Mouse (Mus musculus): ENCODE measurements at regions not wholly inside any gene's neighbourhood (a gene's known extent, or its start where the extent isn't known, plus 50 kb on each side); places are given as distances from the start of the nearest gene placed in this dataset.

DNA sequence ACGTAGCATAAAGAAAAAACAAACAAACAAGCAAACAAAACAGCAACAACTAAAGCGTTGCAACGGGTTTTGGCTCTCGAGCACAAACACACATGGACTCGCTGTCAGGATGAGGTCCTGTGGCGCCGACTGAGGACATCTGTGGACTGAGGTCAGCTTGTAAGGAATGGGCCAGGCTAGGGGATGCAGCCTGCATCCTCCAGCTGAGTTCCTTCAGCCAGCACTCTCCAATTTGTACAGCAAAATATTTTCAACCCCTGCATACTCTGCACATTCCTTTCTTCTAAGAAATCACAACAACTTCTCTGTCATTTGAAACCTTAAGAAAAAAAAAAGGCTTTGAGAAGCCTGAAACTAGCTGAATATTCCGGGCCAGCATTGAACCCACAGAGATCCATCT, 78.5 kb upstream of the Krr1 start:
- WGBS: 82% methylated on average over 8 of the region's 8 CpGs
- H3K4me1 ChIP-seq (ENCODE audit: insufficient read depth, low read length): no peaks in the 10 kb centered on the region
- H3K27me3 ChIP-seq (ENCODE audit: insufficient read depth, low read length): no peaks in the 10 kb centered on the region
- H3K4me2 ChIP-seq (ENCODE audit: low read depth, low read length, poor library complexity, severe bottlenecking): no peak overlapping the region
- H3K9ac ChIP-seq (replicated peaks; ENCODE audit: low read length, poor library complexity, severe bottlenecking): no peak overlapping the region
- H3K27ac ChIP-seq (ENCODE audit: low read depth, low read length): no peak overlapping the region
- H3K36me3 ChIP-seq (ENCODE audit: insufficient read depth, low read length): no peaks in the 10 kb centered on the region
- no peak for TF ChIP-seq CTCF (IDR thresholded peaks at IDR 0.05)
- ATAC-seq (ENCODE audit: low FRiP score) (no peak), DNase-seq (ENCODE audit: low spot score) (no peak)
- no peak overlapping the region for H3K4me3 ChIP-seq (ENCODE audit: low read depth, low read length)
- H3K9me3 ChIP-seq (ENCODE audit: low read length): no peaks in the 10 kb centered on the region

DNA sequence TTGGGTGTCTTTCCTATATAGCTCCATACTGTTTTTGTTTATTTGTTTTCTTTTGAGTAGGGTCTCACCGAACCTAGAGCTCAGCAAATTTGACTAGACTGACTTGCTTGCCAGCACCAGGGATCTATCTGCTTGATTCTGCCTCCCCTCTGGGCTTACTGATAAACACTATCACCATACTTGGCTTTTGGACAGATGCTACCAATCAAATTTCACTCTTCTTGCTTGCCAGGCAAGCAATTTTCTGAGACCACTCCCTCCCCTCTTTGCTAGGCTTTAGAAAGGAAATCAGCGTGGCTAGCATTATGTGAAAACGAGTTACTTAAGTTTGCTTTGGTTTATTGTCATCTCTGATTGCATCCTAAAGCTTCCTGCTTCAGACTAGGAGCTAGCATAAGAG, 75.1 kb upstream of the Krr1 start:
- H3K36me3 ChIP-seq (ENCODE audit: insufficient read depth, low read length): no peaks in the 10 kb centered on the region
- DNase-seq (ENCODE audit: low spot score) (no peak), ATAC-seq (ENCODE audit: low FRiP score) (no peak)
- H3K27ac ChIP-seq (ENCODE audit: low read depth, low read length): no peak overlapping the region
- no peak overlapping the region for H3K4me3 ChIP-seq (ENCODE audit: low read depth, low read length)
- H3K27me3 ChIP-seq (ENCODE audit: insufficient read depth, low read length): no peaks in the 10 kb centered on the region
- TF ChIP-seq CTCF (IDR thresholded peaks at IDR 0.05): no peak
- 70% methylated on average over 3 of the region's 3 CpGs for WGBS
- H3K9me3 ChIP-seq (ENCODE audit: low read length): no peaks in the 10 kb centered on the region
- no peak overlapping the region for H3K4me2 ChIP-seq (ENCODE audit: low read depth, low read length, poor library complexity, severe bottlenecking)
- no peaks in the 10 kb centered on the region; the same call in 1 of the 2 replicates for H3K4me1 ChIP-seq (ENCODE audit: insufficient read depth, low read length)
- H3K9ac ChIP-seq (replicated peaks; ENCODE audit: low read length, poor library complexity, severe bottlenecking): no peak overlapping the region

DNA sequence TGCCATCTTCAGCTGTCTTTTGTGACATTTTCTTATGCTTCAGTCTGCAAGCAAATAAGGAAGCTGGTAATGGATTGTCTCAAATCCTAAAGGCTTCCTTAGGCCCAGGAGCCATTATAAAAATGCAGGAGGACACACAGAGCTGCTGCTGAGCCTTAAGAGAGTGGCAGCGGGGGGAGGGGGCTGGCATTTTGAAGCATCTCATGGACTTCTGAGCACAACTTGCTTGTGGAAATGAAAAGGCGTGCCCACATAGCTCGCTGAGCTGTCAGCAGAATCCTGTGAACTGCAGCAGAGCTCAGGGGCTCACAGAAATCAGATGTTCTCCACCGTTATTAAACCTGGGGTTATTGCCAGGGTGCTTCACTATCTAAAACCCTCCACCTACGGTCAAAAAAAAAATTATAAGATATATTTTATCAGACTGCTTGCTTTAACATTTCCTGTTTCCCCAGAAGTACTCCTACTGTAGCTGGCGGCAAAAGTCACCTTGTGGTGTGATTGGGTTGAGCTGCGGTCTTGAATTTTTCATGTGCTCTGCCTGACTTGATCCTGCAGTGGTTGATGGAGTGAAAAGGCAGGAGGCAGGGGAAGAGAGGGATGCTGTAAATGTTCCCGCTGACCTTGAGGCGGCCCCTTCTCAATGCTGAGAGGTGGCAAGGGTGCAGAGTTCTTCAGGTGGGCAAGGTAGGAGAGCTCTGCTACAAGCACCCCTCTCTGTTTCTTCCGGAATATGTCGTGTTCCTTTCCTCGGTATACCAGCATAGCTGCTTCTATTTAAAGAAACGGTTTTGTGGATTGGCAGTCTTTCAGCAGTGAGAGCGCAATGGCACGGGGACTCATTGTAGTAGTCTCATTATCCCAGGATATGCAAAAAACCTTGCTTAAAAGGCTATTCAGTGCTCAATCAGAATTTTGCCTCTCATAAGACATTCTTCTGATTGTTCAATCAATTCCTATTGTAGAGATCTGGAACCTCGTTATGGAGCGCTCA, 71.4 kb upstream of the Krr1 start:
- TF ChIP-seq CTCF (IDR thresholded peaks at IDR 0.05): peak; percentile 12; the same call in 1 of the 2 replicates
- no peaks in the 10 kb centered on the region for H3K27me3 ChIP-seq (ENCODE audit: insufficient read depth, low read length)
- DNase-seq (ENCODE audit: low spot score) (peak; percentile 40), ATAC-seq (ENCODE audit: low FRiP score) (peak; percentile 66; the same call in 1 of the 2 replicates)
- H3K27ac ChIP-seq (ENCODE audit: low read depth, low read length): peak overlapping the region; percentile 34
- H3K36me3 ChIP-seq (ENCODE audit: insufficient read depth, low read length): no peaks in the 10 kb centered on the region
- no peak overlapping the region for H3K9ac ChIP-seq (replicated peaks; ENCODE audit: low read length, poor library complexity, severe bottlenecking)
- H3K4me1 ChIP-seq (ENCODE audit: insufficient read depth, low read length): no peaks in the 10 kb centered on the region; the same call in 1 of the 2 replicates
- H3K9me3 ChIP-seq (ENCODE audit: low read length): no peaks in the 10 kb centered on the region
- WGBS: 47% methylated on average over 17 of the region's 17 CpGs
- H3K4me2 ChIP-seq (ENCODE audit: low read depth, low read length, poor library complexity, severe bottlenecking): 0 out of 2 replicates have a peak overlapping the region, but pooled peaks have one; percentile 1
- no peak overlapping the region for H3K4me3 ChIP-seq (ENCODE audit: low read depth, low read length)

- no peaks in the 10 kb centered on the region; the same call in 1 of the 2 replicates for H3K4me1 ChIP-seq (ENCODE audit: insufficient read depth, low read length)
- WGBS: 94% methylated on average over 8 of the region's 8 CpGs
- DNase-seq (ENCODE audit: low spot score) (peak; percentile 39), ATAC-seq (ENCODE audit: low FRiP score) (no peak)
- H3K9me3 ChIP-seq (ENCODE audit: low read length): no peaks in the 10 kb centered on the region
- H3K4me3 ChIP-seq (ENCODE audit: low read depth, low read length): no peak overlapping the region
- no peak overlapping the region for H3K4me2 ChIP-seq (ENCODE audit: low read depth, low read length, poor library complexity, severe bottlenecking)
- no peaks in the 10 kb centered on the region for H3K27me3 ChIP-seq (ENCODE audit: insufficient read depth, low read length)
- no peaks in the 10 kb centered on the region for H3K36me3 ChIP-seq (ENCODE audit: insufficient read depth, low read length)
- no peak overlapping the region for H3K27ac ChIP-seq (ENCODE audit: low read depth, low read length)
- H3K9ac ChIP-seq (replicated peaks; ENCODE audit: low read length, poor library complexity, severe bottlenecking): no peak overlapping the region
- TF ChIP-seq CTCF (IDR thresholded peaks at IDR 0.05): no peak
Observed at GRCm38 (mm10) chr10:111903956-111904355, 68.5 kb upstream of the Krr1 start.

GRCm38 (mm10) chr10:111907836-111908235, 64.6 kb upstream of the Krr1 start:
- DNase-seq (ENCODE audit: low spot score) (no peak), ATAC-seq (ENCODE audit: low FRiP score) (no peak)
- Histone ChIP-seq H3K27ac (ENCODE audit: low read depth, low read length) (no peak overlapping the region), H3K27me3 (ENCODE audit: insufficient read depth, low read length) (no peaks in the 10 kb centered on the region), H3K4me3 (ENCODE audit: low read depth, low read length) (no peak overlapping the region), H3K4me2 (ENCODE audit: low read depth, low read length, poor library complexity, severe bottlenecking) (no peak overlapping the region), H3K9me3 (ENCODE audit: low read length) (no peaks in the 10 kb centered on the region), H3K9ac (replicated peaks; ENCODE audit: low read length, poor library complexity, severe bottlenecking) (no peak overlapping the region), H3K4me1 (ENCODE audit: insufficient read depth, low read length) (no peaks in the 10 kb centered on the region), H3K36me3 (ENCODE audit: insufficient read depth, low read length) (no peaks in the 10 kb centered on the region)
- 82% methylated on average over 5 of the region's 5 CpGs for WGBS
- TF ChIP-seq CTCF (IDR thresholded peaks at IDR 0.05): no peak

GRCm38 (mm10) chr10:111912561-111912960, 59.9 kb upstream of the Krr1 start:
- TF ChIP-seq CTCF (IDR thresholded peaks at IDR 0.05): no peak
- H3K36me3 ChIP-seq (ENCODE audit: insufficient read depth, low read length): no peaks in the 10 kb centered on the region

More at GRCm38 (mm10) chr10:111912561-111912960, 59.9 kb upstream of the Krr1 start:
- no peaks in the 10 kb centered on the region for H3K9me3 ChIP-seq (ENCODE audit: low read length)
- no peak overlapping the region for H3K27ac ChIP-seq (ENCODE audit: low read depth, low read length)
- DNase-seq (ENCODE audit: low spot score) (peak; percentile 71), ATAC-seq (ENCODE audit: low FRiP score) (no peak; the same call in 1 of the 2 replicates)
- 59% methylated on average over 6 of the region's 6 CpGs for WGBS
- no peaks in the 10 kb centered on the region for H3K27me3 ChIP-seq (ENCODE audit: insufficient read depth, low read length)
- H3K9ac ChIP-seq (replicated peaks; ENCODE audit: low read length, poor library complexity, severe bottlenecking): no peak overlapping the region
- H3K4me2 ChIP-seq (ENCODE audit: low read depth, low read length, poor library complexity, severe bottlenecking): no peak overlapping the region
- H3K4me3 ChIP-seq (ENCODE audit: low read depth, low read length): no peak overlapping the region
- H3K4me1 ChIP-seq (ENCODE audit: insufficient read depth, low read length): no peaks in the 10 kb centered on the region
